Mouse (Mus musculus) liver, embryonic 14.5 days (tissue): Measurements from ENCODE around the gene Tmprss4. TPM values are rescaled to one million over a fixed set of nuclear protein-coding genes. Genes with fewer than 3 reads are reported as not detected.

Source experiments
- ATAC-seq: fragments of 200-750 bp; cut with Nextera tagmentation; 2 replicates; pipeline ENCODE4 v1.8.0; 2017; ENCODE audit warnings: moderate number of reproducible peaks, mild to moderate bottlenecking, moderate library complexity; ENCODE audit not compliant: insufficient read depth
- DNase-seq, 3 experiments: peaks; one replicate each; pipeline ENCODE4 v3.0.0-alpha.2; 2012 to 2013; ENCODE audit warnings: low read depth in 3 of 3, low spot score in 3 of 3
- H3K27ac ChIP-seq: fragments of 300-500 bp; sonication (generic); 2 replicates; pipeline ENCODE4 v1.5.1; 2014; ENCODE audit warnings: moderate library complexity, mild to moderate bottlenecking, control low read depth, inconsistent platforms
- H3K27me3 ChIP-seq: fragments of 300-500 bp; sonication (generic); 2 replicates; pipeline ENCODE4 v1.6.1; 2014; ENCODE audit warnings: mild to moderate bottlenecking, low read length, moderate library complexity; ENCODE audit not compliant: control insufficient read depth, insufficient read depth
- H3K36me3 ChIP-seq: fragments of 300-500 bp; sonication (generic); replicated peaks from 2 replicates; pipeline ENCODE4 v1.6.1; 2014; ENCODE audit warnings: low read depth; ENCODE audit not compliant: control insufficient read depth, insufficient read depth
- H3K4me1 ChIP-seq, 2 experiments: fragments of 200-500 bp in 1 of 2; fragments of 300-500 bp in 1 of 2; sonication (generic) in 1 of 2; replicated peaks; 2 replicates each; pipeline ENCODE4 v1.6.1; 2012 to 2014; ENCODE audit warnings: antibody characterized with exemption in 1 of 2, inconsistent platforms in 1 of 2, low read length in 1 of 2; ENCODE audit not compliant: control insufficient read depth in 2 of 2, insufficient read depth in 2 of 2
- H3K4me2 ChIP-seq: fragments of 300-500 bp; sonication (generic); 2 replicates; pipeline ENCODE4 v1.6.1; 2014; ENCODE audit warnings: low read depth, mild to moderate bottlenecking, control low read depth, moderate library complexity
- H3K4me3 ChIP-seq, 2 experiments: fragments of 200-500 bp in 1 of 2; fragments of 300-500 bp in 1 of 2; sonication (generic) in 1 of 2; 2 replicates each; pipeline ENCODE4 v1.5.1; 2012 to 2014; ENCODE audit warnings: low read depth in 2 of 2, low read length in 2 of 2, mild to moderate bottlenecking in 2 of 2, control low read depth in 1 of 2, inconsistent platforms in 1 of 2, moderate library complexity in 1 of 2; ENCODE audit not compliant: insufficient read depth in 1 of 2
- H3K9ac ChIP-seq: fragments of 300-500 bp; sonication (generic); replicated peaks from 2 replicates; pipeline ENCODE4 v1.6.1; 2014; ENCODE audit warnings: mild to moderate bottlenecking, control low read depth, moderate library complexity
- H3K9me3 ChIP-seq: fragments of 300-500 bp; sonication (generic); 2 replicates; pipeline ENCODE4 v1.6.1; 2016; ENCODE audit warnings: low read length, mixed read lengths; ENCODE audit not compliant: control insufficient read depth
- CTCF ChIP-seq: IDR thresholded peaks from 2 replicates; pipeline ENCODE4 v1.5.1; 2016; ENCODE audit warnings: antibody characterized with exemption, low read depth, control low read depth
- EP300 ChIP-seq: IDR thresholded peaks from 2 replicates; pipeline ENCODE4 v1.6.1; 2016; ENCODE audit warnings: antibody characterized with exemption, low read depth
- WGBS: fragments of 180-500 bp; shearing (Covaris S2); extraction: QIAGEN DNeasy Blood & Tissue Kit; methylation state at CpG from one replicate; pipeline ENCODE4 v1.1.7; 2014; ENCODE audit not compliant: insufficient replicate concordance; 5-methylcytosine and 5-hydroxymethylcytosine counted together
- polyA plus RNA-seq, 2 experiments: library from polyadenylated mRNA; depleted of rRNA in 1 of 2; stranded (reverse) in 1 of 2; unstranded in 1 of 2; fragments of >200 nt; fragmentation: Nextera tagmentation in 1 of 2; extraction: Ambion mirVana in 1 of 2; gene quantifications; 2 replicates each; pipeline versions ENCODE4 v1.2.1 to v1.2.3; 2012 to 2014

Gene Tmprss4
- polyA plus RNA-seq, 2 experiments: 0.05 to 0.06 TPM

- TF ChIP-seq EP300 (no peak), CTCF (no peak)
- no peak for DNase-seq
- H3K27ac ChIP-seq: no peak overlapping the region
- H3K9ac ChIP-seq: no peak overlapping the region
- no peaks in the 10 kb centered on the region for H3K4me1 ChIP-seq
- H3K36me3 ChIP-seq: no peaks in the 10 kb centered on the region
- H3K4me3 ChIP-seq: no peak overlapping the region
- no peak overlapping the region for H3K4me2 ChIP-seq
- 62% methylated on average over 6 of the region's 6 CpGs for WGBS
- no peaks in the 10 kb centered on the region for H3K9me3 ChIP-seq
- no peaks in the 10 kb centered on the region for H3K27me3 ChIP-seq
- ATAC-seq: no peak
Measured at GRCm38 (mm10) chr9:45212001-45212400, 8.1 kb upstream of the Tmprss4 start.

GRCm38 (mm10) chr9:45207015-45207743, 3.3 kb upstream of the Tmprss4 start:
- 44% methylated on average over 7 of the region's 7 CpGs for WGBS

GRCm38 (mm10) chr9:45206121-45206520, 2.2 kb upstream of the Tmprss4 start:
- Histone ChIP-seq H3K4me2 (no peak overlapping the region), H3K4me3 (no peak overlapping the region), H3K36me3 (no peaks in the 10 kb centered on the region), H3K9ac (no peak overlapping the region), H3K4me1 (peaks cover 0 to 8% of the 10 kb centered on the region in 2 experiments; a peak in 2 of 4 replicates), H3K27ac (no peak overlapping the region), H3K9me3 (no peaks in the 10 kb centered on the region), H3K27me3 (no peaks in the 10 kb centered on the region)
- DNase-seq (no peak), ATAC-seq (no peak)
- 54% methylated on average over 4 of the region's 4 CpGs for WGBS
- TF ChIP-seq EP300 (no peak), CTCF (no peak)

More at GRCm38 (mm10) chr9:45207015-45207743, 3.3 kb upstream of the Tmprss4 start:
- no peak overlapping the region for H3K4me3 ChIP-seq
- peaks cover 0 to 3% of the 10 kb centered on the region in 2 experiments; a peak in 2 of 4 replicates for H3K4me1 ChIP-seq
- no peak for ATAC-seq
- H3K27ac ChIP-seq: no peak overlapping the region
- no peak overlapping the region for H3K4me2 ChIP-seq
- no peaks in the 10 kb centered on the region for H3K9me3 ChIP-seq
- H3K36me3 ChIP-seq: no peaks in the 10 kb centered on the region
- no peaks in the 10 kb centered on the region for H3K27me3 ChIP-seq
- no peak for DNase-seq
- TF ChIP-seq EP300 (no peak), CTCF (no peak)
- no peak overlapping the region for H3K9ac ChIP-seq

GRCm38 (mm10) chr9:45205143-45205542, 1.3 kb upstream of the Tmprss4 start:
- WGBS: 51% methylated on average over 5 of the region's 5 CpGs
- ATAC-seq: no peak
- no peak for DNase-seq
- Histone ChIP-seq H3K27ac (no peak overlapping the region), H3K4me1 (peaks cover 0 to 8% of the 10 kb centered on the region in 2 experiments; a peak in 2 of 4 replicates), H3K36me3 (no peaks in the 10 kb centered on the region), H3K4me2 (no peak overlapping the region), H3K9ac (no peak overlapping the region), H3K9me3 (no peaks in the 10 kb centered on the region), H3K27me3 (no peaks in the 10 kb centered on the region), H3K4me3 (no peak overlapping the region)
- TF ChIP-seq EP300 (no peak), CTCF (no peak)

GRCm38 (mm10) chr9:45202021-45202798, 1.7 kb downstream of the Tmprss4 start:
- no peak for TF ChIP-seq EP300
- TF ChIP-seq CTCF: no peak
- no peak for DNase-seq
- Histone ChIP-seq H3K9me3 (no peaks in the 10 kb centered on the region), H3K36me3 (no peaks in the 10 kb centered on the region), H3K4me2 (no peak overlapping the region), H3K27ac (no peak overlapping the region), H3K27me3 (no peaks in the 10 kb centered on the region), H3K9ac (no peak overlapping the region), H3K4me1 (peaks cover 0 to 8% of the 10 kb centered on the region in 2 experiments; a peak in 2 of 4 replicates), H3K4me3 (no peak overlapping the region)
- ATAC-seq: no peak
- 41% methylated on average over 9 of the region's 9 CpGs for WGBS
